Mouse (Mus musculus) hindbrain, postnatal 0 days (tissue): Measurements from ENCODE around the gene Slc44a1. TPM values are rescaled to one million over a fixed set of nuclear protein-coding genes. Genes with fewer than 3 reads are reported as not detected.

ENCODE experiments used
- ATAC-seq: fragments of 200-750 bp; cut with Nextera tagmentation; 2 replicates; pipeline ENCODE4 v1.8.0; 2017; ENCODE audit warnings: mild to moderate bottlenecking, moderate TSS enrichment, moderate library complexity
- DNase-seq: peaks from one replicate; pipeline ENCODE4 v3.0.0-alpha.2; 2015; ENCODE audit warnings: low spot score
- H3K27ac ChIP-seq: fragments of 300-500 bp; sonication (generic); 2 replicates; pipeline ENCODE4 v1.5.1; 2014; ENCODE audit warnings: mild to moderate bottlenecking
- H3K27me3 ChIP-seq: fragments of 300-500 bp; sonication (generic); 2 replicates; pipeline ENCODE4 v1.6.1; 2014; ENCODE audit warnings: low read length, mixed read lengths; ENCODE audit not compliant: insufficient read depth
- H3K36me3 ChIP-seq: fragments of 300-500 bp; sonication (generic); 2 replicates; pipeline ENCODE4 v1.6.1; 2014; ENCODE audit warnings: low read length, mixed read lengths; ENCODE audit not compliant: insufficient read depth
- H3K4me1 ChIP-seq: fragments of 300-500 bp; sonication (generic); 2 replicates; pipeline ENCODE4 v1.6.1; 2014; ENCODE audit warnings: antibody characterized with exemption, low read length, mixed read lengths; ENCODE audit not compliant: insufficient read depth
- H3K4me2 ChIP-seq: fragments of 300-500 bp; sonication (generic); 2 replicates; pipeline ENCODE4 v1.6.1; 2014; ENCODE audit warnings: low read depth, mild to moderate bottlenecking, low read length, moderate library complexity, mixed read lengths
- H3K4me3 ChIP-seq: fragments of 300-500 bp; sonication (generic); 2 replicates; pipeline ENCODE4 v1.5.1; 2014; ENCODE audit warnings: low read length
- H3K9ac ChIP-seq: fragments of 300-500 bp; sonication (generic); replicated peaks from 2 replicates; pipeline ENCODE4 v1.6.1; 2014; ENCODE audit warnings: mild to moderate bottlenecking, low read length, moderate library complexity, mixed read lengths
- H3K9me3 ChIP-seq: fragments of 300-500 bp; sonication (generic); 2 replicates; pipeline ENCODE4 v1.6.1; 2016; ENCODE audit warnings: low read length, mixed read lengths
- CTCF ChIP-seq: IDR thresholded peaks from 2 replicates; pipeline ENCODE4 v1.5.1; 2016; ENCODE audit warnings: antibody characterized with exemption, control low read depth, low read depth
- WGBS: fragments of 180-500 bp; shearing (Covaris S2); extraction: QIAGEN DNeasy Blood & Tissue Kit; methylation state at CpG from one replicate; pipeline ENCODE4 v1.1.7; 2014; 5-methylcytosine and 5-hydroxymethylcytosine counted together
- polyA plus RNA-seq: library from polyadenylated mRNA; unstranded; fragments of >200 nt; fragmentation: Nextera tagmentation; extraction: Ambion mirVana; gene quantifications from 2 replicates; pipeline ENCODE4 v1.2.1, GENCODE M21; 2015
- total RNA-seq: library from RNA; depleted of rRNA; stranded (reverse); fragments of >200 nt; gene quantifications from 2 replicates; pipeline ENCODE4 v1.2.3, GENCODE M21; 2014

The Slc44a1 gene
- total and polyA plus RNA-seq, 2 experiments from 2014 or later = 13.6 to 39.4 TPM

GRCm38 (mm10) chr4:53488803-53489202, 48.6 kb downstream of the Slc44a1 start:
- no peaks in the 10 kb centered on the region for H3K9me3 ChIP-seq
- no peak overlapping the region for H3K4me2 ChIP-seq
- no peaks in the 10 kb centered on the region for H3K4me1 ChIP-seq
- ATAC-seq (0 out of 2 replicates have a peak, but pooled peaks have one; percentile 45), DNase-seq (peak; percentile 63)
- no peak for TF ChIP-seq CTCF
- WGBS = 66% methylated on average over 5 of the region's 5 CpGs
- H3K36me3 ChIP-seq = no peaks in the 10 kb centered on the region
- H3K27me3 ChIP-seq = no peaks in the 10 kb centered on the region
- no peak overlapping the region for H3K27ac ChIP-seq
- H3K9ac ChIP-seq = no peak overlapping the region
- no peak overlapping the region for H3K4me3 ChIP-seq

- no peak overlapping the region for H3K9ac ChIP-seq
- no peaks in the 10 kb centered on the region for H3K36me3 ChIP-seq
- H3K4me3 ChIP-seq = no peak overlapping the region
- DNase-seq (no peak), ATAC-seq (no peak)
- no peaks in the 10 kb centered on the region for H3K27me3 ChIP-seq
- 92% methylated on average over 7 of the region's 7 CpGs for WGBS
- H3K4me2 ChIP-seq = no peak overlapping the region
- TF ChIP-seq CTCF = no peak
- no peaks in the 10 kb centered on the region for H3K9me3 ChIP-seq
- H3K4me1 ChIP-seq = no peaks in the 10 kb centered on the region
- H3K27ac ChIP-seq = no peak overlapping the region
These were observed 50.2 kb downstream of the Slc44a1 start for GRCm38 (mm10) chr4:53490371-53490770.

GRCm38 (mm10) chr4:53491269-53491668, 51.1 kb downstream of the Slc44a1 start:
- Histone ChIP-seq H3K27ac (no peak overlapping the region), H3K27me3 (no peaks in the 10 kb centered on the region), H3K9ac (no peak overlapping the region), H3K4me2 (no peak overlapping the region), H3K4me3 (no peak overlapping the region), H3K4me1 (no peaks in the 10 kb centered on the region), H3K9me3 (no peaks in the 10 kb centered on the region), H3K36me3 (no peaks in the 10 kb centered on the region)
- WGBS = 55% methylated on average over 4 of the region's 4 CpGs
- ATAC-seq (no peak), DNase-seq (no peak)
- no peak for TF ChIP-seq CTCF

GRCm38 (mm10) chr4:53495646-53496045, 55.4 kb downstream of the Slc44a1 start:
- Histone ChIP-seq H3K4me3 (no peak overlapping the region), H3K36me3 (no peaks in the 10 kb centered on the region), H3K4me2 (no peak overlapping the region), H3K27me3 (no peaks in the 10 kb centered on the region), H3K4me1 (no peaks in the 10 kb centered on the region), H3K9me3 (no peaks in the 10 kb centered on the region), H3K9ac (no peak overlapping the region), H3K27ac (no peak overlapping the region)
- no peak for DNase-seq
- TF ChIP-seq CTCF = no peak
- ATAC-seq = no peak
- 53% methylated on average over 2 of the region's 2 CpGs for WGBS

- no peaks in the 10 kb centered on the region for H3K36me3 ChIP-seq
- H3K4me2 ChIP-seq = no peak overlapping the region
- H3K9ac ChIP-seq = no peak overlapping the region
- H3K4me3 ChIP-seq = no peak overlapping the region
- no peak overlapping the region for H3K27ac ChIP-seq
- no peaks in the 10 kb centered on the region for H3K4me1 ChIP-seq
- WGBS = 98% methylated on average over 2 of the region's 2 CpGs
- no peaks in the 10 kb centered on the region for H3K27me3 ChIP-seq
- H3K9me3 ChIP-seq = no peaks in the 10 kb centered on the region
- no peak for TF ChIP-seq CTCF
- no peak for ATAC-seq
- DNase-seq = no peak
These were observed 62.6 kb downstream of the Slc44a1 start for GRCm38 (mm10) chr4:53502764-53503163.

GRCm38 (mm10) chr4:53512131-53512916, 72.1 kb downstream of the Slc44a1 start:
- no peaks in the 10 kb centered on the region for H3K9me3 ChIP-seq
- H3K4me2 ChIP-seq = peak overlapping the region; percentile 11; the same call in 1 of the 2 replicates
- WGBS = 20% methylated on average over 15 of the region's 15 CpGs
- H3K27me3 ChIP-seq = no peaks in the 10 kb centered on the region
- DNase-seq = peak; percentile 82
- no peak overlapping the region for H3K4me3 ChIP-seq
- H3K9ac ChIP-seq = no peak overlapping the region
- TF ChIP-seq CTCF = no peak
- ATAC-seq = peak; percentile 85
- H3K27ac ChIP-seq = peak overlapping the region; percentile 79
- peaks cover 27% of the 10 kb centered on the region for H3K4me1 ChIP-seq
- H3K36me3 ChIP-seq = no peaks in the 10 kb centered on the region

GRCm38 (mm10) chr4:53513276-53514081, 73.3 kb downstream of the Slc44a1 start:
- H3K4me1 ChIP-seq = peaks cover 27% of the 10 kb centered on the region
- WGBS = 72% methylated on average over 11 of the region's 11 CpGs
- no peak for DNase-seq
- H3K9ac ChIP-seq = no peak overlapping the region
- no peak overlapping the region for H3K4me2 ChIP-seq
- peak overlapping the region; percentile 79 for H3K27ac ChIP-seq
- no peaks in the 10 kb centered on the region for H3K27me3 ChIP-seq
- H3K4me3 ChIP-seq = no peak overlapping the region
- no peaks in the 10 kb centered on the region for H3K36me3 ChIP-seq
- no peak for TF ChIP-seq CTCF
- ATAC-seq = no peak
- H3K9me3 ChIP-seq = no peaks in the 10 kb centered on the region
